Mouse (Mus musculus) liver, adult 2 months (tissue): ENCODE measurements around the gene Gm9758. TPM values are rescaled to one million over a fixed set of nuclear protein-coding genes. Genes with fewer than 3 reads are reported as not detected.
"Not testable (repeated sequence)": the region's sequence is repeated elsewhere in the genome, so short reads cannot be mapped to it uniquely, and the experiment has no call there.

ENCODE experiments used
- DNase-seq: peaks from one replicate; pipeline ENCODE4 v3.0.0-alpha.2; 2011; ENCODE audit warnings: low read depth, low spot score; ENCODE audit errors: extremely low read depth
- H3K27ac ChIP-seq: fragments of 200-500 bp; replicated peaks from 2 replicates; pipeline ENCODE4 v1.5.1; 2012; ENCODE audit warnings: low read depth, mild to moderate bottlenecking, control low read depth, inconsistent platforms, low read length; ENCODE audit not compliant: insufficient read depth
- H3K27me3 ChIP-seq: fragments of 200-500 bp; 2 replicates; pipeline ENCODE4 v1.6.1; 2012; ENCODE audit warnings: mild to moderate bottlenecking, moderate library complexity, low read length, inconsistent platforms; ENCODE audit not compliant: control insufficient read depth, insufficient read depth
- H3K36me3 ChIP-seq: fragments of 200-500 bp; 2 replicates; pipeline ENCODE4 v1.6.1; 2012; ENCODE audit warnings: low read length, inconsistent platforms; ENCODE audit not compliant: control insufficient read depth, insufficient read depth
- H3K4me1 ChIP-seq: fragments of 200-500 bp; 2 replicates; pipeline ENCODE4 v1.6.1; 2011; ENCODE audit warnings: low read length; ENCODE audit not compliant: control insufficient read depth, insufficient read depth
- H3K4me3 ChIP-seq: fragments of 200-500 bp; 2 replicates; pipeline ENCODE4 v1.5.1; 2011; ENCODE audit warnings: low read depth, mild to moderate bottlenecking, control low read depth, low read length, moderate library complexity; ENCODE audit not compliant: insufficient read depth
- H3K79me2 ChIP-seq: fragments of 200-500 bp; 2 replicates; pipeline ENCODE4 v1.6.1; 2012; ENCODE audit warnings: inconsistent platforms, mild to moderate bottlenecking, low read length, moderate library complexity; ENCODE audit not compliant: control insufficient read depth, insufficient read depth
- H3K9ac ChIP-seq: fragments of 200-500 bp; 2 replicates; pipeline ENCODE4 v1.6.1; 2012; ENCODE audit warnings: low read depth, mild to moderate bottlenecking, control low read depth, inconsistent platforms, low read length
- CTCF ChIP-seq: fragments of 200-500 bp; IDR thresholded peaks from 2 replicates; pipeline ENCODE4 v1.5.1; 2011; ENCODE audit warnings: low read depth, low read length, control low read depth
- WGBS: fragments of 180-500 bp; shearing (Covaris S2); methylation state at CpG from one replicate; pipeline ENCODE4 v1.1.7; 2018; 5-methylcytosine and 5-hydroxymethylcytosine counted together
- polyA plus RNA-seq: library from polyadenylated mRNA; depleted of rRNA; stranded (reverse); fragments of >200 nt; gene quantifications from 2 replicates; pipeline ENCODE4 v1.2.3, GENCODE M21; 2012; rRNA removed
- total RNA-seq: library from RNA; depleted of rRNA; stranded (reverse); fragments of >200 nt; gene quantifications from 2 replicates; pipeline ENCODE4 v1.2.3, GENCODE M21; 2014; rRNA removed

Gm9758 gene
- total RNA-seq: not detected in 2 replicates
- polyA plus RNA-seq: not detected in 2 replicates

- H3K4me1 ChIP-seq, H3K4me3 ChIP-seq, H3K36me3 ChIP-seq, H3K9ac ChIP-seq, H3K27ac ChIP-seq, H3K79me2 ChIP-seq, DNase-seq, H3K27me3 ChIP-seq: not testable (repeated sequence)
- WGBS: 35% methylated on average over 1 of the region's 1 CpGs
These were observed at the start of gene Gm9758 for GRCm38 (mm10) chr5:14914799-14915198. Gene Gm9758 (minus strand): TSS chr5:14914899.

GRCm38 (mm10) chr5:14963821-14964220 is 49.1 kb upstream of the Gm9758 start:
- H3K4me3 ChIP-seq, H3K4me1 ChIP-seq, H3K27ac ChIP-seq, H3K27me3 ChIP-seq, H3K36me3 ChIP-seq, H3K79me2 ChIP-seq, DNase-seq, H3K9ac ChIP-seq: not testable (repeated sequence)
- WGBS: 80% methylated on average over 13 of the region's 13 CpGs
- TF ChIP-seq CTCF: 0 out of 2 replicates have a peak, but pooled peaks have one; percentile 5

GRCm38 (mm10) chr5:14961502-14961901 is 46.8 kb upstream of the Gm9758 start:
- not testable (repeated sequence) for H3K27me3 ChIP-seq, H3K79me2 ChIP-seq, DNase-seq, H3K36me3 ChIP-seq, H3K4me1 ChIP-seq, H3K4me3 ChIP-seq, H3K9ac ChIP-seq, H3K27ac ChIP-seq
- 79% methylated on average over 4 of the region's 4 CpGs for WGBS

- not testable (repeated sequence) for H3K36me3 ChIP-seq, H3K4me1 ChIP-seq, H3K79me2 ChIP-seq, H3K4me3 ChIP-seq, DNase-seq, H3K27ac ChIP-seq, H3K9ac ChIP-seq, H3K27me3 ChIP-seq
- WGBS: 88% methylated on average over 1 of the region's 1 CpGs
These were observed 41.4 kb upstream of the Gm9758 start for GRCm38 (mm10) chr5:14955928-14956706.

DNA sequence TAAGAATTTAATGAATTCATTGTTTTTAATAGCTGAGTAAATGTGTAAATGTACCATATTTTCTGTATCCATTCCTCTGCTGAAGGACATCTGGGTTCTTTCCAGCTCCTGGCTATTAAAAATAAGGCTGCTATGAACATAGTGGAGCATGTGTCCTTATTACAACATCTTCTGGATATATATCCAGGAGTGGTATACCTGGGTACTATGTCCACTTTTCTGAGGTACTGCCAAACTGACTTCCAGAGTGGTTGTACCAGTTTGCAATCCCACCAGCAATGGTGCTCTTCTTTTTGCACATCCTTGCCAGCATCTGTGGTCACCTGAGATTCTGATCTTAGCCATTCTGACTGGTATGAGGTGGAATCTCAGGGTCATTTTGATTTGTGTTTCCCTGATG is 38.9 kb upstream of the Gm9758 start:
- not testable (repeated sequence) for H3K79me2 ChIP-seq, H3K27ac ChIP-seq, H3K4me3 ChIP-seq, H3K9ac ChIP-seq, H3K27me3 ChIP-seq, DNase-seq, H3K4me1 ChIP-seq, H3K36me3 ChIP-seq

GRCm38 (mm10) chr5:14952749-14953148 is 38.0 kb upstream of the Gm9758 start:
- H3K4me1 ChIP-seq, H3K36me3 ChIP-seq, H3K27me3 ChIP-seq, H3K27ac ChIP-seq, H3K4me3 ChIP-seq, H3K9ac ChIP-seq, DNase-seq, H3K79me2 ChIP-seq: not testable (repeated sequence)
- WGBS: 62% methylated on average over 3 of the region's 3 CpGs

DNA sequence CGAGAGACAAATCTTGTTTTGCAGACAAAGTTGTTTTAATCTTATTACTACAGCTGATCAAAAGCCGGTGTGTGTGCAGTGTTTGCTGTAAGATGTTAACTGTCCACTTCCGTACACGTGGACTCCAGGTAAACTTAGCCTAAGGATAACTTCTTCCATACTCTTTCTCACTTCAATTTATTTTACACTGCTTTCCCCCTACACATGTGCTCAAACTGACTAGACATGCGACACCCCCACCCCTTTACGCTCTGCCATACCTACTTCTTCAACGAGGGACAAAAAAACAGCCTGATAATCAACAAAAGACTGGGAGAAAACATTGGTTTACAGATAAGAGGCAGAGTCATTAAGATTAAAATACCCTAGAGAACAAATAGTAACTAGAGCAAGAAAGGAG is 37.1 kb upstream of the Gm9758 start:
- not testable (repeated sequence) for DNase-seq, H3K27me3 ChIP-seq, H3K4me1 ChIP-seq, H3K4me3 ChIP-seq, H3K79me2 ChIP-seq, H3K36me3 ChIP-seq, H3K9ac ChIP-seq, H3K27ac ChIP-seq
- WGBS: 63% methylated on average over 7 of the region's 7 CpGs

GRCm38 (mm10) chr5:14947482-14948198 is 32.9 kb upstream of the Gm9758 start:
- not testable (repeated sequence) for H3K4me3 ChIP-seq, H3K36me3 ChIP-seq, H3K27me3 ChIP-seq, H3K4me1 ChIP-seq, DNase-seq, H3K79me2 ChIP-seq, H3K9ac ChIP-seq, H3K27ac ChIP-seq
- WGBS: 50% methylated on average over 4 of the region's 4 CpGs

GRCm38 (mm10) chr5:14945524-14945923 is 30.8 kb upstream of the Gm9758 start:
- H3K27ac ChIP-seq, H3K4me1 ChIP-seq, H3K4me3 ChIP-seq, H3K9ac ChIP-seq, H3K36me3 ChIP-seq, H3K27me3 ChIP-seq, DNase-seq, H3K79me2 ChIP-seq: not testable (repeated sequence)
- WGBS: 26% methylated on average over 4 of the region's 4 CpGs
